Mouse (Mus musculus): Measurements from ENCODE around the gene Cd300lg.

The Cd300lg gene

DNA sequence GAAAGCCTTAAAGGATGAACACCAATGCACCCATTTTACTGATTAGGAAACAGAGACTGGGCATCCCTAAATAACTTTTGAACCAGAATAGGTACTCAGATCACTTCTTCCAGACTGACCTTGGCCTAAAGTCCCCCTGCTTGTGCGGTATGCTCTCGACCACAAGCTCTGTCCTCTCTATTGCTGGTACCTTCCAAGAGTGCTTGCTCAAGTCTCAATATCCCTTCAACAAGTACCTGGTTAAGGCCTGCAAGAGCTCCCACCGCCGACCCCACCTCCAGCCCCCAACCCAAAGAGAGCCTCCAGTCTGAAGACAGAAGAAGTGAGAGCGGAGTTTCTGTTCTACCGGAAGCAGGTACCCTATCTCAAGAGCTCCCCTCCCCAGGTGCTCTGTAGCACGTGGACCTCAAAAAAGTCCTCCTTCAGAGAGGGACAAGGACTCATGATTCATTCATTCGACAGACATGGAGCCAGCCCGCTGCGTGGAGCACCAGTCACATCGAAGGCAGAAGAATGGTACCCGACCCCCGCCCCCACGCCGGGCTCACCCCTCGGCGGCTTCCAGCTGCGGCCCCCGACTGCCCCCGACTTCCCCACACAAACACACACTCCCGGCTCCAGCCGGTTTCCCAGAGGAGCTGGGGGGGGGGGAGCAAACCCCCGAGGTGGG, 15.2 kb upstream of the Cd300lg start:
- DNase-seq (ENCODE audit: low spot score) = no peak

DNA sequence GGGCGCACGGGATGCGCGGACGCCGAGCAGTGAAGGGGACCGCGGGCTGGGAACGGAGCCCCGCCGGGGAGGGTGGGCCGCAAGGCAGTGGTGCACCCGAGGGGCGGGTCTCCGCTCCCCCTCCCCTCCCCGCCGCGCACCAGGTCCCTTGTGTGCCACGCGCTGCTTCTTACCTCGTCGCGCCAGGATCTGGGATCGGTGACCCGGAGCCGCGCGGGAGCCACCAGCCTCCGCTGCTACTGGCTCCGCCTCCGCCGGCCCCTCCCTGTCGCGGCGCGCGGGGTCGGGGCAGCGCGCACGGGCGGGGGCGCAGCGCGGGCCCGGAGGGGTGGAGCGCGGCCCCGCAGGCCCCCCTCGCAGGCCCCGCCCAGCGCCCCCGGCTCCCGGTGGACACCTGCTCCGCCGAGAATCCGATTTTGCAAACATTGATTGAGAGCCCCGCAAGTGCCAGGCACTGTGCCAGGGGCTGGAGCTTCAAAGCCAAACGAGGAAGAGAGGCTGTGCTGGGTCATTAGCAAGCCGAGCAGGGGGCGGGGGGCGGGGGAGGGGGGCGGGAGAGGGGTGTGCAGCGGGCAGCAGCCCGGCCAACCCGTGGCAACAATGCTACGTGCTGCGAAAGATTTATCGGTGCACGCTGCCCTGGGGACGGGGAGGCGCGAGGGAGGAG, 14.5 kb upstream of the Cd300lg start:
- DNase-seq (ENCODE audit: low spot score) = peak; percentile 50

DNA sequence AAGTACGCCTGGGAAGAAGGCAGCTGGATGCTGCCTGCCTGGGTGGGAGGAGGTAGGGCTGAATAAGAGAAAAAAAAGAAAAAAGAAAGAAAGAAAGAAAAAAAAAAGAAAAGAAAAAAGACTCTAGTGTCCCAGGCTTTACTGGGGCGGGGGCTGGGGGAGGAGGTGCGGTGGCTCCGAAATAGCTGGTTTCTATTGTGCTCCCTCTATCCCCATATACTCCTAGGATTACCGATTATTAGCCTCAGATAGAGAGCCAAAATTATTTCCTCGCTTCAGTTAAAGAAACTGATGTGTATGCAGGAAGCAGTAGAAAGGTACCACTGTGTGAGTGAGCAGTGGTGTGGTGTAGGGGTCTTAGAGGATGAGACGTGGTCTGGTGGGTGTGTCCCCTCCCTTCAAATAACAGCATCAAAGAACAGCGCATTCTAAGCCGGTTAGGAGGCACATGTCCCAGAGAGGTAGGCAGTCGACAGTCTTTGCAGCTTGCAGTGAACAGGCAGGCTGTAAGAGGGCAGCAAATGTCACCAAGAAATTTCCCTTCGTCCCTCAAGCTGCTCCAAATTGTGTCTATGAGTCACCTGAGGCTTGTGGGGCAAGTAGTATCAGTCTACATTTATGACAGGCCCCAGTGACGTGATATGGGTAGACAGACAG, 13.8 kb upstream of the Cd300lg start:
- DNase-seq (ENCODE audit: low spot score) = no peak

DNA sequence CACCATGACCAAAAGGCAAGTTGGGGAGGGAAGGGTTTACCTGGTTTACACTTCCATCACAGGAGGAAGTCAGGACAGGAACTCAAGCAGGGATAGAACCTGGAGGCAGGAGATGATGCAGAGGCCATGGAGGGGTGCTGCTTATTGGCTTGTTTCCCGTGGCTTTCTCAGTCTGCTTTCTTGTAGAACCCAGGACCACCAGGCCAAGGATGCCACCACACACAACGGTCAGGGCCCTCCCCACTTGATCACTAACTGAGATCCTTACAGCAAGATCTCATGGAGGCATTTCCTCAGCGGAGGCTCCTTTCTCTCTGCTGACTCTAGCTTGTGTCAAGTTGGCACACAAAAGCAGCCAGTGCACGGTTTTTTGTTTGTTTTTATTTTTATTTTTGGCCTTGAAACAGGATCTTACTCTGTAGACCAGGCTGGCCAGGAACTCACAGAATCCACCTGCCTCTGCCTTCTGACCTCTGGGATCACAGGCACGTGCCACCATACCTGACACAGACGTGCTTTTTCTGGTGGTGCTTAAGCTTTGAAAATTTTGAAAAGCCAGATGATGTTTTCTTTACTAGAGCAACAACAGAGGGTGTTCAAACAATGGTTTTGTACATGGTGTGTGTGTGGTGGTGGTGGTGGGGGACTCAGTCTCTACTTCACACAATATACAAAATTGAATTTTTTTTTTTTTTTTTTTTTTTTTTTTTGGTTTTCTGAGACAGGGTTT, 13.1 kb upstream of the Cd300lg start, which contains the start of gene Mpp3:
TSS of gene Mpp3 (minus strand) at position 375 of the 730 bp plus-strand sequence.
- DNase-seq (ENCODE audit: low spot score) = no peak

DNA sequence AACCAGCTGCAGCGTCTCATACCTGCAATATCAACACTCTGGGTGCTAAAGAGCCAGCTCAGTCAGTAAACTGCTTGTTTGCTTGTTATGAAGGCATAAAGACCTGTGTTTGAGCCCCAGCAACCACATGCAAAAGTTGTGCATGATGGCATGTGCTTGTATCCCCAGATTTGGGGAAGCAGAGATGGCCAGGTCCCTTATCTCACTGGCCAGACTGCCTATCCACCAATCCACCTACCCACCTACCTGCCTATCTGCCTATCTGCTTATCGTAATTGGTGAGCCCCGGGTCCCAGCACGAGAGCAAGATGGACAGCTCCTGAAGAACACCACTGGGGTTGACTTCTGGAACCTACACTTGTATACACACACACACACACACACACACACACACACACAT, 12.0 kb upstream of the Cd300lg start:
- no peak for DNase-seq (ENCODE audit: low spot score)

DNA sequence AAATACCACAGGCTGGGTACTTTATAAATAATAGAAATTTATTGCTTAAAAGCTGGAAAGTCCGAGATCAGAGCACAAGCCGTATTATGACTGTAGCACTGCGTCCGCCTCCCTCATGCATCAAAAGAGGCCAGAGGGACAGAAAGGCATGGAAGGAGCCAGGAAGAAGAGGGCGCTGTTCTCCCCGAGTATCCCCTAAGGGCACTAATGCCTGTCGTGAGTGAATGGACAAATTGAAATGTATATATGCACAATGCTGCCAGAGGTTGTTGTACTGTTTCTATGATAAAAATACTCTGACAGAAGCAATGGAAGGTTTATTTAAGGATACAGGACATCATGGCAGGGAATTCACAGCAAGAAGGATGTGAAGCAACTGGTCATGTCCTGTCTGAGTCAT, 11.3 kb upstream of the Cd300lg start:
- DNase-seq (ENCODE audit: low spot score) = no peak

DNA sequence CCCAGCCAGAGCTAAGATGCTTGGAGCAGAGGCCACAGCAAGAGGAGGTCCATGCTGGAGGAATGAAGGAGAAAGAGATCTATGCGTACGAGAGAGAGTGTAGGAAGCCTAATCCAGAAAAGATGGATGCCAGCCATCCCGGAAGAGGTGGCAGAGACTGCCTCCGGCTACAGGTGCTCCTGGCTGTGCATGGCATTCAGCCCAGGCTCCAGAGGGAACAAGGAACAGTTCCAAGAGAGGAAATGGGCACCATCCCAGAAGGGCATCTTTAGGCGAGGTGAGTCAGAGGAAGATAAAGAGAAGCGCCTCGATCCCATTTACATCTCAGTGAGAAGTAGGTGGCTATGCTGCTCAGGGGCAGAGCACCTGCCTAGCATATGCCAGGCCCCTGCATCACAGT, 10.2 kb upstream of the Cd300lg start:
- DNase-seq (ENCODE audit: low spot score) = peak; percentile 45

DNA sequence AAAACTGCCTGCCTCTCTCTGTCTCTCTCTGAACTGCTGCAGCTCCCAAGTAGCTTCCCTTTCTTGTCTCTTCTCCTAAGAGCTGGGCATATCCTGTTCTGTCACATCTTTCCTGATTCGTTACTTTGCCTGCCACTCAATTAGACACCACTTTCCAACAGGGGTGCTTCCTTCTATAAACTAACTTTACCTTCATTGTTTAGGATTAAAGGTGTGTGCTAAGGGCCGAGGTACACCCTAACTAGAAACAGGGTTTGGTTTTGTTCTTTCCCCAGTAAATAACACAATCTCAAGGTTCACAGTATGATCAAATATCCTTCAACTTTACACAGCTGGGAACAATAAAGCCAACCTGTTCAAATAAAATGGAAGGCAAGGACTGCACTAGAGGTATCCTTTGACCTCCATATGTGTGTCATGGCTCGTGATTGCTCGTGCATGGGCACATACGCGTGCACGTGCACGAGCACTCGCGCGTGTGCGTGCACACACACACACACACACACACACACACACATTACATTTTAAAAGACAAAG, 8.2 kb upstream of the Cd300lg start:
- DNase-seq (ENCODE audit: low spot score) = no peak

DNA sequence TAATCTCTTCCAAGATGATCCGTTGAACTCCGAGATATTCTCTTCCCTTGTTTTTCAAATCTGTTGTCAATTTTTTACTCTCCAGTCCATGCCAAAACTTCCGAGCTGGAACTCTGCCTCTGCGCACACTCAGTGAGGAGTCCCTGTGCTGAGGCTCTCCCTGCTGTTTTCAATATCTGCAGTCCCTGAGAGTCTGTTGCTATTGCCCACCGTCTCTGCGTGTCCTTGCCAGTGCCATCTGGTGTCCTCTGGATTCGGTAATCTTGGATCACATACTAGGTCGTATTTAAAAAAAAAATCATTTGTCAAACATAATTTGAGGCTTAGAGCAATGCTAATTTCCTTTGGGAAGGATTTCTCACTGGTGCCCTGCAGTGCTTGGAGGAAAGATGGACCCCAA, 6.4 kb upstream of the Cd300lg start:
- DNase-seq (ENCODE audit: low spot score) = peak; percentile 58

DNA sequence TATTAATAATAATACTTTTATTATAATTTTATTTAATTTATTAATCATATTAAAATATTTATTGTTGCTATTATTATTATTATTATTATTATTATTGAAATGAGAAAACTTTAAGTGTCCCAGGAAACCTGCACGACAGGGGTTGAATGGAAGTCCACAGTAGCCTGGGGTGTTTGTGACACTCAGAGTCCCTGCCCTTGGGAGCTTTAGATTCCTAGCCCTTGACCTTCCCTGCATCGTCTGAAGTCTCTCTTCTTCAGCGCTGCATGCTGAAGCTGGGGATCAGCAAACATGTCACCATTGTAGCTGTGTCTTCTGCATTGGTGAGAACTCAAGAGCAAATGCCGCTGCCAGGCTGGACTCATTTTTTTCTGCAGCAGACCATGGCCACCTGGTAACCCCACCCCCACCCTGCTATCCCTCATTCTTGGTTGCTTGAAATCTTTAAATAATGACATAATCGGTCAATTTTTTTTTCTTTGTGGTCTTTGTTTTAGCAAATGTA, 5.8 kb upstream of the Cd300lg start:
- DNase-seq (ENCODE audit: low spot score) = no peak

DNA sequence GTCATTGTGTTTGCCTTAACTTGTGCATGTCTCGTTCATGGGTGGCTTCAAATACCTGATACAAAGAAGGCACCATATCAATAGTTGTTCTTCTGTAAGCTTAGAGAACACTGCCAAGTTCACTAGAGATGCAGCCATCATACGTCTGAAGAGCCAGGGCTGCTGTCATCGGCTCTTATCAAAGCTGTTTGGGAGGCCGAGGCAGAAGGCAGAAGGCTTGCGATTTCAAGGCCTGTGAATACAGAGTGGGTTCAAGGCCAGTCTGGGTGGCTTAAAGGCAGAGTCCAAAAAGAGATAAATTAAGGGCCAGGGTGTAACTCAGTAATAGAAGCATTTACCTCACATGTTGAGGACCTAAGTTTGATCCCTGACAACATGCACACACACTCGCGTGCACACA, 5.0 kb upstream of the Cd300lg start:
- DNase-seq (ENCODE audit: low spot score) = no peak

DNA sequence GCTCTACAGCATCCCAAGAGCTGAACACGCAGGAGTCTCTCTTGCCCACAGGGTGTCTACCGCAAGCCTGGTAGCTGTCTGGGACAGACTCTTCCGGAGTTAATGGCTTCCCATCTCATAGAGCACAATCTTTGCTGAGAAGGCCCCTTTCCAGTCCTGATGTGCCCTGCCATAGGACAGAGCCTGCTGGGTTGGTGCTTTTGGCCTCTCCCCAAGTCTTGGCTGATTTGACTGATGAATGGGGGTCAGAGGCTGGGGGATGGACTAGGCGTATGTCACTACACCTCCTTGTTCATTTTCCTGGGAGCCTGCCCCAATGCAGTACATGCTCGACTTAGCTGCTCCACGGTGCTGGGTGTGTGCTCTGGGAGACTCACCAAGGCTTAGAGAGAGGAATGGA, 3.5 kb upstream of the Cd300lg start:
- DNase-seq (ENCODE audit: low spot score) = no peak

DNA sequence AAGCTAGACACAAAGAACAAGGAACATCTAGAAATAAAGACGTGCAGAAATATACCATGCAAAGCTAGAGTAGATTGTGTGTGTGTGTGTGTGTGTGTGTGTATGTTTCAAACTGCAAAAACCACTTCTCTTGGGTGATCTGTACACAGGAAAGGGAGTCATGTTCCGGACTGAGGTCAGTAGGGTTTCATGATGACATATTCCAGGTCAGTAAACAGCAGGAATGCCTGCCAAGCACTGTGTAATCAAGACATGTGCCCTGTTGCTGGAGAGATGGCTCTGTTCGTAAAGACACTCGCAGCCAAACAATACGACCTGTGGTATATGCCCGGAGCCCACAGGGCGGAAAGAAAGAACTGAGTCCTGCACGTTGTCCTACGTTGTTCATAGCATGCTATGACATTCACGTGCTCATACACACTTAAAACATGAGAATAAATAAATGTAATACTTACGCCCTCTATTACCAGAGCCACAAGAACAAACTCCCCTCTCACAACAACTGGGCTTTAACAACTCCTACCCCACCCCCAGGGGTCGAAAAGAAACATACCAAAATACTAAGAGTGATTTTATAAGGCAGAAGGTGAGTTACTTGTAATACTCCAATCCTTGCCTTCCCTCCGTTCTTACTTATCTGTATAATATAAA, 1.7 kb upstream of the Cd300lg start:
- no peak for DNase-seq (ENCODE audit: low spot score)

DNA sequence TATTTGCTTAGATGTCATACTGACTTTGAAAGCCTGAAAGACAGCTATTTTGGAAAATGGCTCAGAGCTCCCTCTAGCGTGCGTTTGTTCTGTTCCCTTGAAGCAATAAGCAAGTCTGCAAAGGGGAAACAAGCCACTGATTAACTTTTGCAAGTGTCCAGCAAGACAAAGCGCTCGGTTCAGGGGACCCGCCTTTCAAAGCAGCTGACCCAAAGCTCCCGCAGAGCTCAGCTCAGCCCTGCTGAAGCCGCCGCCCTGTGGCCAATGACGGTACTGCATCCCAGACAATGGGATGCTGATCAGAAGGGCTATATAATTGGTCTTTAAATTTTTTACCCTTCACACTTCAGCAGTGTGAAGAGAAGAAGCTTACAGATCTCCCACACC, 1.2 kb upstream of the Cd300lg start:
- DNase-seq (ENCODE audit: low spot score) = peak; percentile 84

DNA sequence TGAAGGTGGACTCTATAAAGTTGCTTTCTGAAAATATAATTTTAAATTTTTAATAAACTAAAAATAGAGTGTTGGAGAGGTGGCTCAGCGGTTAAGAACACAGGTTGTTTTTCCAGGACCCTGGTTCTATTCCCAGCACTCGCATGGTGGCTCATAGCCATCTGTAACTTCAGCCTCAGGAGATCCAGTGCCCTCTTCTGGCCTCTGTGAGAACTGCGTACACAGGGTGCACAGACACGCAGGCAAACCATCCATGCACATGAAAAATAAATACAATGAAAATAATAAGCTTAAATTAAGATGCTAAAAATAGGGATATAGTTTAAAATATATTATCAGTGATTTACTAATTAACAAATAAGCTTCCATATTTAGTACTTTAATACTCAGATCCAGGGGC, 663 bp upstream of the Cd300lg start:
- no peak for DNase-seq (ENCODE audit: low spot score)

DNA sequence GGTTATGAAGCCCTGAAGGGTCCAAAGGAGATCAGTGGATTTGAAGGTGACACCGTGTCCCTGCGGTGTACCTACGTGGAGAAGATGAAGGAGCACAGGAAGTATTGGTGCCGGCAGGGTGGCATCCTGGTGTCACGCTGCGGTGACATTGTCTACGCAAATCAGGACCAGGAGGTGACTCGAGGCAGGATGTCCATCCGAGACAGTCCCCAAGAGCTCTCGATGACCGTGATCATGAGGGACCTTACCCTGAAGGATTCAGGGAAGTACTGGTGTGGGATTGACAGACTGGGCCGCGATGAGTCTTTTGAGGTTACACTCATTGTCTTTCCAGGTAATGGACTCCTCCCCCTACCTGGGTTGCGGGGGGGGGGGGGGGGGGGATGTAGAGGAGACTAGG, 1.7 kb downstream of the Cd300lg start:
- DNase-seq (ENCODE audit: low spot score) = no peak

DNA sequence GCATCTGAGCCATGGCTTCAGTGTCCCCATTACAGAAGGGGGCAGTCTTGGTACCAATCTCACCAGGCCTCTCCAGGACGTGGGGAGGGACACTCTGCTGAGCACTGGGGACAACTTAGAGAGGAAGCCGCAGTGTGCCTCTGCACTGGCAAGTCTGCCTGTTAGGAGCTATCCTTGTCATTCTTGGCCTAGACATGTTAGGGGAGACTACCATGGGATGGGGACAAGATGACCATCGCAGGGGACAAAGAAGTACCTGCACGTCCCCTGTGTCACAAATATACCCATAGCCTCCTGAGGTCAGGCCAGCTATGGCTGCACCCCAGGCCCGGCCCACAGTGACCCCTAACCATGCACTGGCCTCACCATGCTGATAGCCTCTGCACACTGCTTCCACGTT, 2.1 kb downstream of the Cd300lg start:
- DNase-seq (ENCODE audit: low spot score) = no peak

DNA sequence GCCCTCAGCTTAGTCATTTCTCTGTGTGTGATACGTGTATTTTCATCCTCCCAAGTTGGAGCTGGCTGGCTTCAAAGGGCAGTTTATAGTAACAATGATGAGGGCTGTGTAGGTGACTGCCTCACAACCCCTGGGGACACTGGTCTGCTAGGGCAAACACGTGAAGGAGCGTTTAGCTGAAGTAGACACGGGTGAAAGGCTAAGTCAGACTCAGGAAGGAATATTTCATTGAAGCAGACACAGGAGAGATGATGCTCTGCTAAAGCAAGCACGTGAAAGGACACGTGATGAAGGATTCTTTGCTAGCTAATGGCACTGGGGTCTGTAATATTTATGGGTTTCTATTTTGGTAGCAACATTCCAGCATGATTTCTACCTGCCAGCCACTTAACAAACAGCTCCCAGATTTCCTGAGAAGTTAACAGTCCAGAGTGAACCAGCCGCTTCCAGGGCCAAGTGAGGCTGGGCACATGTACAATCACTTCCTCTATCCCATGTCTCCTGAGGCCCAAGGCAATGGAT, 3.4 kb downstream of the Cd300lg start:
- no peak for DNase-seq (ENCODE audit: low spot score)

DNA sequence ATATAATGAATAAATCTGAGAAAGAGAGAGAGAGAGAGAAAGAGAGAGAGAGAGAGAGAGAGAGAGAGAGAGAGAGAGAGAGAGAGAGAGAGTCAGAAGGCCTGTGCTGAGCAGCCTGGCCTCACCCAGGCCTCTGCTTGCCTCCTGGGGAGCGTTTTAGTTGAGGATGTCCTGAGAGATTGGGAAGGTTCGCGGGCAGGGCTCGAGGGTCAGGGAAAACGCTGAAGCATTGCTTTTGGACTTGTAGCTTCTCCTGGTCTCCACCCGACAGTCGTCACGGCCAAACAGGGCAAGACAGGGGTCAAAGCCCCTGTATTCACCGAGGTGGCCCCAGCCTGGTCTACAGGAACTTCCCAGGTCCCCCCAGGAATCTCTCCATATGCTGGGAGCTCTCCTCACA, 5.3 kb downstream of the Cd300lg start:
- no peak for DNase-seq (ENCODE audit: low spot score)

DNA sequence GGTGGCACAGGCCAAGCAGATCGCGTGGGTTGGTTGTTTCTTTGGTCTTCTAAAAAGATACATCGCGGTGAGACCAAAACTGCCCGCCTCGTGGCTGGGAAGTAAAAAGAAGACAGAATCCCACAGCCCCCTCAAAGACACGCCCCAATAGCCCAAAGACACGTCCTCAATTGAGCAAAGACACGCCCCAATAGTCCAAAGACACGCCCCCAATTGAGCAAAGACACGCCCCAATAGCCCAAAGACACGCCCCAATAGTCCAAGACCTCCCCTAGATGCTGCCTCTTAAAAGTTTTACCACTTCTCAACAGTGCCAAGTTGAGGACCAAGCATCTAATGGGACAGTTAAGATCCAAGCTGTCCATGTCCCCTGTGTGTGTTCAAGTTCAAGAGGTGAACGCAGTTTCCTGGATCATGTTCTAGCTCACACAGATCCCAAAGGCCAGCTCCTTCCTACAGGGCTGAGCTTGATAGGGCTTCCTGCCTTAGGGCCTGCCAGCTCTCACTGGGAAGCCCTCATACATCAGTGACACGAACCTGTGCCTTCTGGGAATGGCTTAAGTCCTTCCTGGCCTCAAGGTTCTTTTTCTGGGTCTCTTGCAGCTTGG, 8.7 kb downstream of the Cd300lg start:
- DNase-seq (ENCODE audit: low spot score) = no peak

DNA sequence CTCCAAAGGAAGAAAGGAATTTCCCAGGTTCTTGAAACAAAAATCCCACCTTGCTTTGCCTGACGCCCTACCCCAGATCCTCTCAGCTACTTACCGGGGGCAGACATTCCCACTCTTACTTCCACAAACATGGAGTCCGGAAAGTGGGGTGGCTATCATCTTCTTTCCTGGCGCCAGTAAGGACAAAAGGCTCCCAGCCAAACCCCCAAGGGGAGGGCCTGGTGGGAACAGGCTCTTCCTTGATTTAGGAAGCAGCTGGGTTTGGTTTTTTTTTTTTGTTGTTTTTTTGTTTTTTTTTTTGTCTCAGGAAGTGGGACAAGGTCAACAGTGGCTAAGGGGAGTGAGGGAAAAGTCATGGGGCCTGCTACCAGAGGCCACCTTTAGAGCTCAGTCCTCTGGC, 10.2 kb downstream of the Cd300lg start:
- DNase-seq (ENCODE audit: low spot score) = no peak

All from layer of hippocampus, adult 11-12 months (tissue).